Mouse (Mus musculus) erythroblast, embryonic 14.5 days (primary cell): ENCODE data around the gene Otud7a.

Experiments used
- GATA1 ChIP-seq: IDR thresholded peaks from 2 replicates; pipeline ENCODE4 v1.6.1; 2012; ENCODE audit warnings: low read length, inconsistent platforms, mixed read lengths
- TAL1 ChIP-seq: IDR thresholded peaks from 3 replicates; pipeline ENCODE4 v1.6.1; 2012; ENCODE audit warnings: low read length, inconsistent platforms, mixed read lengths

- TF ChIP-seq TAL1 (no peak), GATA1 (no peak)
Measured at GRCm38 (mm10) chr7:63466729-63467128, 22.2 kb downstream of the Otud7a start.
